Mouse (Mus musculus) spleen, adult 2 months (tissue): ENCODE results near the gene Trim46. TPM values are rescaled to one million over a fixed set of nuclear protein-coding genes. Genes with fewer than 3 reads are reported as not detected.

ENCODE experiments used
- DNase-seq, 2 experiments: peaks; one replicate each; pipeline versions ENCODE4 v3.0.0 to v3.0.0-alpha.2; 2012 to 2021; ENCODE audit warnings: low spot score in 2 of 2, low read depth in 1 of 2
- H3K27ac ChIP-seq: fragments of 200-500 bp; 2 replicates; pipeline ENCODE4 v1.5.1; 2012; ENCODE audit warnings: low read length, inconsistent platforms; ENCODE audit not compliant: insufficient read depth
- H3K27me3 ChIP-seq: fragments of 200-500 bp; 2 replicates; pipeline ENCODE4 v1.6.1; 2012; ENCODE audit warnings: mild to moderate bottlenecking, moderate library complexity, low read length, inconsistent platforms; ENCODE audit not compliant: control insufficient read depth, insufficient read depth
- H3K36me3 ChIP-seq: fragments of 200-500 bp; 2 replicates; pipeline ENCODE4 v1.6.1; 2012; ENCODE audit warnings: mild to moderate bottlenecking, low read length, inconsistent platforms; ENCODE audit not compliant: control insufficient read depth, insufficient read depth
- H3K4me1 ChIP-seq: fragments of 200-500 bp; 2 replicates; pipeline ENCODE4 v1.6.1; 2011; ENCODE audit warnings: inconsistent platforms; ENCODE audit not compliant: control insufficient read depth, insufficient read depth, insufficient read length
- H3K4me3 ChIP-seq: fragments of 200-500 bp; 2 replicates; pipeline ENCODE4 v1.5.1; 2011; ENCODE audit warnings: mild to moderate bottlenecking, inconsistent platforms; ENCODE audit not compliant: insufficient read depth, insufficient read length; ENCODE audit errors: extremely low read depth
- CTCF ChIP-seq: fragments of 200-500 bp; IDR thresholded peaks from 2 replicates; pipeline ENCODE4 v1.5.1; 2011; ENCODE audit warnings: mild to moderate bottlenecking, inconsistent platforms; ENCODE audit not compliant: insufficient read depth, insufficient read length, insufficient replicate concordance; ENCODE audit errors: extremely low read depth
- POLR2A ChIP-seq: fragments of 200-500 bp; IDR thresholded peaks from 2 replicates; pipeline ENCODE4 v1.6.1; 2011; ENCODE audit warnings: low read depth, low read length, inconsistent platforms
- WGBS: fragments of 180-500 bp; shearing (Covaris S2); methylation state at CpG from one replicate; pipeline ENCODE4 v1.1.7; 2018; 5-methylcytosine and 5-hydroxymethylcytosine counted together
- polyA plus RNA-seq: library from polyadenylated mRNA; depleted of rRNA; stranded (reverse); fragments of >200 nt; gene quantifications from 2 replicates; pipeline ENCODE4 v1.2.3, GENCODE M21; 2012

The Trim46 gene
- polyA plus RNA-seq, 1 experiment = 3.6 TPM

DNA sequence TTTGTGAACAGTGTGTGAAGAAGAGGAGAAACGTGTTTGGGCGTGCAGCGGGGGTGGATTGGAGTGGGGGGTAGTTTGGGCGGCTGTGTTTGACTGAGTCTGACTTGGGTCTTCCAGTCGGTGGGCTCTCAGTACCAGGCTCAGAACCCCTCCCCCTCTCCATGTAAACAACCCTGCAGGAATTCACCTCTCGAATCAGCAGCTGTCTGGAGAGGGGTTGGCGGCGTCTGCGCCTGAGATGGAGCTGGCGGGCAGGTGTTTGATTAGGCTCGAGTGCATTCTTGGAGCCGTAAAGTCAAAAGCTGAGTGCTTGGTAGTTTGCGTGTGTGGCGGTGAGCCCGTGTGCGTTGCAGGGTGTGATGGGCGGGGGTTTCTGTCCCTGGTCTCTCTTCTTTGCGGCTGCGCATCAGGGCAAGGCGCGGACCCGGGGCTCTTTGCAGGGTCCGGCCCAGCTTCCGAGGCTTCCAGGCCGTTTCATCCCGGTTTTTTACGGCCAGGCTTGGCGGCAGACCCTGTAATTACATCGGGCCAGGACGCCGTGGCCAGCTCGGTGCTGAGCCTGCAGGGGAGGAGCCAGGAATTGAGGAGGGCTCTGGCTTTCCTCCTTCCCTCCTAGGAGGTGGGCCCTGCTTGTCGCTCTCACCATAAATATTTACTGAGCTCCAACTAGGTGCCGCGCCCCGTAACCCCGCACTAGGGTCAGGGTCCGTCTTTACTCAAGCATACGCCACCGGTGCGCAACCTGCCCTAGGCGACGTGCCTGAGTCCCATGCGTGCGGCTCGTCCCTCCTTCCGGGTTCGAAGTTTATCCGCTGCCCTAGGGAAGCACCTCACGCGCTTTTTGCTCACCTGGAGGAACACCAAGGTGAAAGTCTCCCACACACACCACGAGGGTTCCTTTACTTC is 34.8 kb upstream of the Trim46 start, which contains the start of gene Efna1:
TSS of gene Efna1 (minus strand) at position 537 of the 906 bp plus-strand sequence.
- H3K27me3 ChIP-seq = peaks cover 11% of the 10 kb centered on the region; the same call in 1 of the 2 replicates
- 2% methylated on average over 52 of the region's 52 CpGs for WGBS
- DNase-seq = peak in 1 of 2 experiments; percentile 27
- no peak within 1 kb of the TSS for H3K27ac ChIP-seq
- H3K4me1 ChIP-seq = peaks cover 17% of the 10 kb centered on the region; the same call in 1 of the 2 replicates
- peak within 1 kb of the TSS; percentile 57 for H3K4me3 ChIP-seq
- TF ChIP-seq POLR2A (no peak), CTCF (no peak)
- no peaks in the 10 kb centered on the region for H3K36me3 ChIP-seq

- Histone ChIP-seq H3K27me3 (peaks cover 11% of the 10 kb centered on the region; the same call in 1 of the 2 replicates), H3K36me3 (no peaks in the 10 kb centered on the region), H3K27ac (no peak overlapping the region), H3K4me3 (peak overlapping the region; percentile 57; the same call in 1 of the 2 replicates), H3K4me1 (peaks cover 17% of the 10 kb centered on the region; the same call in 1 of the 2 replicates)
- DNase-seq = no peak
- TF ChIP-seq CTCF (no peak), POLR2A (no peak)
- 2% methylated on average over 29 of the region's 29 CpGs for WGBS
These were observed 34.0 kb upstream of the Trim46 start for GRCm38 (mm10) chr3:89280050-89280605.

- 9% methylated on average over 35 of the region's 35 CpGs for WGBS
- H3K36me3 ChIP-seq = no peaks in the 10 kb centered on the region
- peak in 1 of 2 experiments; percentile 69 for DNase-seq
These were observed 33.2 kb upstream of the Trim46 start for GRCm38 (mm10) chr3:89279153-89279890.

DNA sequence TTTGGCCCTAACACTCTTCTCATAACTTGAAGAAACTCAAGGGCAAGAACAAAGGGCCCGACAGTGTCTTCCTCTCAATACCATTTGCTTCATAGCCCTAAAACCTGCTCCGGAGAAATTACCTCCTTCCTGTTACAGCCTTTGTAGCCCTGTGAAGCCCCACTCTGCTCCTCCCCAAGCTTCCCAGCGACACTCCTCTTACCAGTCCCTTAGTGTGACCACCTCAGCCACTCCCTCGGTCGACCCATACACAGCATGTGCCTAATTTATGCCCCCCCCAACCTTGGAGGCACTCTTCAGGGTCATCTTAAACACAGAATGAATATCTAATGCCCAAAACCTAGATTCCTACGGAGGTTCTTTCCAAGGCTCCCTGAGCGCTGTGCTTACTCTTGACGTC is 32.5 kb upstream of the Trim46 start:
- Histone ChIP-seq H3K4me1 (peaks cover 14% of the 10 kb centered on the region; the same call in 1 of the 2 replicates), H3K27me3 (peaks cover 11% of the 10 kb centered on the region; the same call in 1 of the 2 replicates), H3K27ac (no peak overlapping the region), H3K36me3 (no peaks in the 10 kb centered on the region), H3K4me3 (peak overlapping the region; percentile 57; the same call in 1 of the 2 replicates)
- 48% methylated on average over 8 of the region's 8 CpGs for WGBS
- DNase-seq = no peak
- TF ChIP-seq POLR2A (no peak), CTCF (no peak)

More at GRCm38 (mm10) chr3:89279153-89279890, 33.2 kb upstream of the Trim46 start:
- no peak for TF ChIP-seq CTCF
- TF ChIP-seq POLR2A = 0 out of 2 replicates have a peak, but pooled peaks have one; percentile 10
- Histone ChIP-seq H3K4me1 (peaks cover 14% of the 10 kb centered on the region; the same call in 1 of the 2 replicates), H3K4me3 (peak overlapping the region; percentile 57), H3K27ac (peak overlapping the region; percentile 31; the same call in 1 of the 2 replicates), H3K27me3 (peaks cover 11% of the 10 kb centered on the region; the same call in 1 of the 2 replicates)

DNA sequence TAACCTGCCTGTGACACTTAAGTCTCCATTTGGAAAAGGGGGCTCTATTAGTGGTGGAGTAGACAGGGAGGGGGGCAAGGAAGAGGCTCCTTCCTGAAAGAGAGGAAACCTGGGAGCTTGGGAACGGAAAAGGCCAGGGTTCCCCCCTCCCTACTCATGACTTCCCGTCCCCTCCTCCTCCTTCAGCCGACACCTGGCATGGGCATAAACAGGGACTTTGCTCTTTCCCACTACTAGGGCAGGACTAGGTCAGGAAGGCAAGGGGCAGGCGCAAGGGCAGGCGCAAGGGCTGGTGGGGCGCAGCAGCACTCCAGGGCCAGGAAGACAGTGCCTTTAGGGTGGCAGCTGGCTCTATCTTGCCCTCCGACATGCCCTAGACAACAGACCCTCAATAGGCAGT is 32.0 kb upstream of the Trim46 start:
- DNase-seq = no peak
- Histone ChIP-seq H3K27ac (no peak overlapping the region), H3K4me1 (peaks cover 14% of the 10 kb centered on the region; the same call in 1 of the 2 replicates), H3K36me3 (no peaks in the 10 kb centered on the region), H3K4me3 (no peak overlapping the region), H3K27me3 (peaks cover 11% of the 10 kb centered on the region; the same call in 1 of the 2 replicates)
- TF ChIP-seq CTCF (no peak), POLR2A (no peak)
- WGBS = 84% methylated on average over 7 of the region's 7 CpGs

- Histone ChIP-seq H3K4me1 (peaks cover 14% of the 10 kb centered on the region; the same call in 1 of the 2 replicates), H3K27ac (no peak overlapping the region), H3K4me3 (no peak overlapping the region), H3K27me3 (peaks cover 11% of the 10 kb centered on the region; the same call in 1 of the 2 replicates), H3K36me3 (no peaks in the 10 kb centered on the region)
- TF ChIP-seq POLR2A (no peak), CTCF (no peak)
- DNase-seq = no peak
- 73% methylated on average over 14 of the region's 14 CpGs for WGBS
These were observed 31.3 kb upstream of the Trim46 start for GRCm38 (mm10) chr3:89277281-89278021.
